Mouse (Mus musculus) frontal cortex, postnatal 14 days (tissue): ENCODE results near the gene Gm44511.
A peak's percentile ranks its signal among the peaks of the same experiment; 100 is the strongest.
"Not testable (repeated sequence)": the region's sequence is repeated elsewhere in the genome, so short reads cannot be mapped to it uniquely, and the experiment has no call there.

Experiments
- DNase-seq, 2 experiments: peaks; one replicate each; pipeline ENCODE4 v3.0.0; 2022; ENCODE audit warnings: low spot score in 2 of 2

Gene Gm44511

GRCm38 (mm10) chr6:128760416-128761143 lies 65.5 kb downstream of the Gm44511 start:
- DNase-seq, result peak; percentile 89 to 90

- peak; percentile 91 to 95 for DNase-seq
Measured at GRCm38 (mm10) chr6:128760016-128760415, 66.1 kb downstream of the Gm44511 start.

GRCm38 (mm10) chr6:128759221-128759950 lies 66.7 kb downstream of the Gm44511 start:
- DNase-seq, result no peak

GRCm38 (mm10) chr6:128755402-128755763 lies 70.7 kb downstream of the Gm44511 start:
- DNase-seq, result not testable (repeated sequence)

GRCm38 (mm10) chr6:128754748-128755401 lies 71.2 kb downstream of the Gm44511 start:
- not testable (repeated sequence) for DNase-seq

- peak in 1 of 2 experiments; percentile 14 for DNase-seq
Measured at GRCm38 (mm10) chr6:128754265-128754664, 71.8 kb downstream of the Gm44511 start.

- peak; percentile 75 to 84 for DNase-seq
Measured at GRCm38 (mm10) chr6:128753610-128754224, 72.4 kb downstream of the Gm44511 start.

- not testable (repeated sequence) for DNase-seq
Measured at GRCm38 (mm10) chr6:128747006-128747405, 79.1 kb downstream of the Gm44511 start.

GRCm38 (mm10) chr6:128737445-128737844 lies 88.7 kb downstream of the Gm44511 start:
- no peak for DNase-seq

- DNase-seq, result no peak
Measured at GRCm38 (mm10) chr6:128736100-128736499, 90.0 kb downstream of the Gm44511 start.

- no peak for DNase-seq
Measured at GRCm38 (mm10) chr6:128734896-128735295, 91.2 kb downstream of the Gm44511 start.

- DNase-seq, result no peak
Measured at GRCm38 (mm10) chr6:128733908-128734679, 92.0 kb downstream of the Gm44511 start.

- DNase-seq, result no peak
Measured at GRCm38 (mm10) chr6:128732032-128732431, 94.1 kb downstream of the Gm44511 start.
